Mouse (Mus musculus): Measurements from ENCODE around the gene Ap1s3. TPM values are rescaled to one million over a fixed set of nuclear protein-coding genes. Genes with fewer than 3 reads are reported as not detected.

The Ap1s3 gene
- polyA plus RNA-seq, 1 experiment from 2014 or later = 0.53 TPM

DNA sequence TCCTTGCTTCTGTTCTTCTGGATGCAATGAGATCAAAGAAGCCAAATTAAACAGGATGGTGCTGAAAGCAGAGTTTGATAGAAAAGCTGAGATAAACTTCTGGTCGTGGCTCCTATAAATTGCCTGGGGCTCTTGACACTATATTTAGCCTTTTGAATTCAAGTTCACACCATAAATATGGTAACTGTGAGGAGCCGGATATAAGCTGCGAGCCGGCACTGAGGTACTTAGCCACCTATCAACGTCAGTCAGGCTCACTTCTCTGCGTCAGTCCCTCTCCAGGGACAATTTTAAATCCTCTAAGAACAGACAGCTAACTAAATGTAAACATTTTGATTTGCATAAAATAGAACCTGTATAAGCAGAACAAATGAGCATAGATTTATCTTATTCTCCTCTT lies 82.3 kb downstream of the Ap1s3 start:
- H3K27me3 ChIP-seq (replicated peaks) = no peaks in the 10 kb centered on the region
- H3K27ac ChIP-seq = no peak overlapping the region
- no peaks in the 10 kb centered on the region for H3K9me3 ChIP-seq

DNA sequence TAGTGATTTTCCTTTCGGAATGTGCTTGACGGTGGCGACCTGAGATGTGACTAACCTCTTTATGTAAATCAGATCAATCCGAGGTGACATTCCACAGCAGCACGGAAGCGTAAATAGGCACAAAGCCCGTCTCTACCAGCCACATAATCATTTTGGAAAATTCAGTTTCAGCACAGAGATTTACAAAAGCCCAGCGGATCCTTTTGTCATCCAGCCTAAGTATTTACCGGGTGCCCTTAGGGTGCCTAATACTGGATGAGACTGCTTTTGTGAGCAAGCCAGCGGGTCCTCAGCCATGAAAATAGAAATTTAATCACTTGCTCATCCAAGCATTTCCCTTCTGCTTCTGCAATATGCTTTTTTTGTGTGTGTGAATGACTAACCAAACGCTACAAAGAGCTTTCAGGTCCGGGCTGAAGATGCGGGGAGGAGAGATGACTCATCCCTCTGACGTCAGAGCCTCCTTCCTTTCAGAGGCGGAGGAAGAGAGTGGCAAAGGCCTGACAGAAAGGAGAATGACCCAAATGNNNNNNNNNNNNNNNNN lies 90.6 kb downstream of the Ap1s3 start:
- WGBS = 11% methylated on average over 15 of the region's 15 CpGs
- Histone ChIP-seq H3K4me1 (no peaks in the 10 kb centered on the region; the same call in 1 of the 2 replicates), H3K4me3 (replicated peaks) (peak overlapping the region; percentile 29), H3K9me3 (no peaks in the 10 kb centered on the region), H3K27me3 (replicated peaks) (no peaks in the 10 kb centered on the region), H3K36me3 (no peaks in the 10 kb centered on the region), H3K27ac (no peak overlapping the region), H3K9ac (no peak overlapping the region), H3K4me2 (peak overlapping the region; percentile 54)
- ATAC-seq (ENCODE audit: insufficient read depth, low FRiP score, low read depth) = peak; percentile 43; the same call in 1 of the 2 replicates

More for the DNA sequence above, 82.3 kb downstream of the Ap1s3 start:
- H3K4me2 ChIP-seq = no peak overlapping the region
- no peak overlapping the region for H3K4me3 ChIP-seq (replicated peaks)
- WGBS = 43% methylated on average over 6 of the region's 6 CpGs
- no peaks in the 10 kb centered on the region for H3K36me3 ChIP-seq
- ATAC-seq (ENCODE audit: insufficient read depth, low FRiP score, low read depth) = no peak
- H3K9ac ChIP-seq = no peak overlapping the region
- H3K4me1 ChIP-seq = no peaks in the 10 kb centered on the region

DNA sequence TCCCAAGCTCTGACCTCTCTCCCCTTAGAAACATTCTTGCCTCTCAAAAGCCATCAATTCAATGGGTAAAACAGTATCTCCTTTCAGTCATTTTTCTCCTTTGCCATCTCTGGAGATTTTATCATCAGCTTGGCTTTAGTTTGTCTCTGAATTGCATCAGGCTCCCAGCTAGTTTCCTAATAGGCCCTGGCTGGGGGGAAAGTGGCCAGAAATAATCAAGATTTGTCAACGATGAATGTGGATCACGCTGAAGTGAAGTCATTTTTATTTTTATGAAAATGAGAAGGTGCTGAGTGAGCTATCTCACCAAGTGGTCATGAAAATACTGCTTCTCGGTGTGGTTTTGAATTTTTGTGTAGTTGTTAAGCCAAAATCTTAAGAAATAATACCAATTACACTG lies 94.4 kb downstream of the Ap1s3 start:
- ATAC-seq (ENCODE audit: insufficient read depth, low FRiP score, low read depth) = no peak
- 86% methylated on average over 3 of the region's 3 CpGs for WGBS

GRCm38 (mm10) chr1:79571912-79572311 lies 99.9 kb downstream of the Ap1s3 start:
- H3K9ac ChIP-seq = no peak overlapping the region
- H3K36me3 ChIP-seq = no peaks in the 10 kb centered on the region
- 76% methylated on average over 4 of the region's 4 CpGs for WGBS
- ATAC-seq (ENCODE audit: insufficient read depth, low FRiP score, low read depth) = no peak
- H3K9me3 ChIP-seq = no peaks in the 10 kb centered on the region
- no peak overlapping the region for H3K4me2 ChIP-seq
- no peaks in the 10 kb centered on the region for H3K4me1 ChIP-seq
- no peak overlapping the region for H3K4me3 ChIP-seq (replicated peaks)
- H3K27ac ChIP-seq = no peak overlapping the region
- no peaks in the 10 kb centered on the region for H3K27me3 ChIP-seq (replicated peaks)

More for the DNA sequence above, 94.4 kb downstream of the Ap1s3 start:
- Histone ChIP-seq H3K4me3 (replicated peaks) (no peak overlapping the region), H3K9me3 (no peaks in the 10 kb centered on the region), H3K4me2 (no peak overlapping the region), H3K4me1 (no peaks in the 10 kb centered on the region; the same call in 1 of the 2 replicates), H3K27me3 (replicated peaks) (no peaks in the 10 kb centered on the region), H3K36me3 (no peaks in the 10 kb centered on the region), H3K27ac (no peak overlapping the region), H3K9ac (no peak overlapping the region)

DNA sequence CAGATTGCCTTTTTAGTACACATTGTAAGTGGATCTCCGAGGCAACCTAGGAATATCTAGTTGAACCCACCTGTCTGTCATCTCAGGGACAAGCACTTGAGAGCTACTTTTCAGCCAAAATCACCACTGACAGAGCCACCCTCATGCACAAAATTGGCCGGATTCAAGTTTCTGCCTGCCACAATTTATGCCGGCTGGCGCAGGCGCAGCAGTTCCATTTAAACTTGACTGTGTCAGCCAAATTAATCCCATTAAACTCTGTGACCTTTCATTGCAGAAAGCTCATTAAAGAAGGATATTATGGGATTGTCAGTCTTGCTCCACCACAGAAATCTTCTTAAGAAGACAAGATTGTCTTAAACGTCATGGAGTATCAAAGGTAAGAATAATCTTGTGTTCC lies 100.6 kb downstream of the Ap1s3 start:
- Histone ChIP-seq H3K4me1 (no peaks in the 10 kb centered on the region), H3K36me3 (no peaks in the 10 kb centered on the region), H3K9me3 (no peaks in the 10 kb centered on the region), H3K27ac (no peak overlapping the region), H3K27me3 (replicated peaks) (no peaks in the 10 kb centered on the region), H3K4me3 (replicated peaks) (no peak overlapping the region), H3K4me2 (no peak overlapping the region), H3K9ac (no peak overlapping the region)
- no peak for ATAC-seq (ENCODE audit: insufficient read depth, low FRiP score, low read depth)
- 80% methylated on average over 6 of the region's 6 CpGs for WGBS

- no peak for ATAC-seq (ENCODE audit: insufficient read depth, low FRiP score, low read depth)
- no peaks in the 10 kb centered on the region for H3K36me3 ChIP-seq
- H3K27me3 ChIP-seq (replicated peaks) = no peaks in the 10 kb centered on the region
- H3K4me3 ChIP-seq (replicated peaks) = no peak overlapping the region
- no peak overlapping the region for H3K9ac ChIP-seq
- no peak overlapping the region for H3K4me2 ChIP-seq
- WGBS = 43% methylated on average over 5 of the region's 5 CpGs
- H3K4me1 ChIP-seq = no peaks in the 10 kb centered on the region
- H3K9me3 ChIP-seq = no peaks in the 10 kb centered on the region
- no peak overlapping the region for H3K27ac ChIP-seq
Observed at GRCm38 (mm10) chr1:79561186-79561585, 110.6 kb downstream of the Ap1s3 start.

Other genes starting within 250 kb of the Ap1s3 start
- gene Scg2, start 231.9 kb downstream of the Ap1s3 start, polyA plus RNA-seq (2015; fragmentation: Nextera tagmentation; extraction: Ambion mirVana) = 7.2 and 7.5 TPM in 2 replicates
- 50.4 and 51.3 TPM in 2 replicates for gene Mrpl44, start 104.0 kb upstream of the Ap1s3 start, polyA plus RNA-seq (2015; fragmentation: Nextera tagmentation; extraction: Ambion mirVana)
- gene Wdfy1, start 104.2 kb upstream of the Ap1s3 start, polyA plus RNA-seq (2015; fragmentation: Nextera tagmentation; extraction: Ambion mirVana) = 32.8 and 36.8 TPM in 2 replicates
- 99.0 and 105 TPM in 2 replicates for gene Serpine2, start 189.2 kb upstream of the Ap1s3 start, polyA plus RNA-seq (2015; fragmentation: Nextera tagmentation; extraction: Ambion mirVana)